Mouse (Mus musculus) forebrain, embryonic 14.5 days (tissue): ENCODE results near the gene Hspa5. TPM values are rescaled to one million over a fixed set of nuclear protein-coding genes. Genes with fewer than 3 reads are reported as not detected.
"Not testable (repeated sequence)": the region's sequence is repeated elsewhere in the genome, so short reads cannot be mapped to it uniquely, and the experiment has no call there.

Source experiments
- ATAC-seq: fragments of 200-750 bp; cut with Nextera tagmentation; 2 replicates; pipeline ENCODE4 v1.8.0; 2017; ENCODE audit warnings: mild to moderate bottlenecking, moderate library complexity
- DNase-seq: peaks from one replicate; pipeline ENCODE4 v3.0.0-alpha.2; 2015; ENCODE audit warnings: low spot score
- H3K27ac ChIP-seq: fragments of 300-500 bp; sonication (generic); 2 replicates; pipeline ENCODE4 v1.5.1; 2014; ENCODE audit warnings: low read depth, mild to moderate bottlenecking, control low read depth, low read length, moderate library complexity
- H3K27me3 ChIP-seq: fragments of 300-500 bp; sonication (generic); replicated peaks from 2 replicates; pipeline ENCODE4 v1.6.1; 2014; ENCODE audit warnings: low read length, control low read depth, mixed read lengths; ENCODE audit not compliant: control insufficient read depth, insufficient read depth
- H3K36me3 ChIP-seq: fragments of 300-500 bp; sonication (generic); 2 replicates; pipeline ENCODE4 v1.6.1; 2014; ENCODE audit warnings: low read length, control low read depth; ENCODE audit not compliant: control insufficient read depth, insufficient read depth
- H3K4me1 ChIP-seq: fragments of 300-500 bp; sonication (generic); 2 replicates; pipeline ENCODE4 v1.6.1; 2014; ENCODE audit warnings: antibody characterized with exemption, low read length, control low read depth; ENCODE audit not compliant: control insufficient read depth, insufficient read depth
- H3K4me2 ChIP-seq: fragments of 300-500 bp; sonication (generic); 2 replicates; pipeline ENCODE4 v1.6.1; 2014; ENCODE audit warnings: mild to moderate bottlenecking, control low read depth, low read length
- H3K4me3 ChIP-seq: fragments of 300-500 bp; sonication (generic); 2 replicates; pipeline ENCODE4 v1.5.1; 2014; ENCODE audit warnings: low read depth, low read length, control low read depth
- H3K9ac ChIP-seq: fragments of 300-500 bp; sonication (generic); 2 replicates; pipeline ENCODE4 v1.6.1; 2014; ENCODE audit warnings: mild to moderate bottlenecking, low read length, control low read depth, moderate library complexity
- H3K9me3 ChIP-seq: fragments of 300-500 bp; sonication (generic); replicated peaks from 2 replicates; pipeline ENCODE4 v1.6.1; 2016; ENCODE audit warnings: low read length, control low read depth, mixed read lengths; ENCODE audit not compliant: control insufficient read depth
- WGBS: fragments of 180-500 bp; shearing (Covaris S2); extraction: QIAGEN DNeasy Blood & Tissue Kit; methylation state at CpG from one replicate; pipeline ENCODE4 v1.1.7; 2014; 5-methylcytosine and 5-hydroxymethylcytosine counted together
- polyA plus RNA-seq: library from polyadenylated mRNA; unstranded; fragments of >200 nt; fragmentation: Nextera tagmentation; extraction: Ambion mirVana; gene quantifications from 2 replicates; pipeline ENCODE4 v1.2.1, GENCODE M21; 2014

Gene Hspa5
- polyA plus RNA-seq, 1 experiment from 2014 or later = 384 TPM

GRCm38 (mm10) chr2:34801516-34802482, 30.0 kb downstream of the Hspa5 start:
- H3K36me3 ChIP-seq = peaks cover 19% of the 10 kb centered on the region
- H3K27me3 ChIP-seq = no peaks in the 10 kb centered on the region
- ATAC-seq (peak; percentile 97), DNase-seq (peak; percentile 100)
- WGBS = 6% methylated on average over 39 of the region's 39 CpGs
- H3K27ac ChIP-seq = peak overlapping the region; percentile 83
- peaks cover 8% of the 10 kb centered on the region; the same call in 1 of the 2 replicates for H3K4me1 ChIP-seq
- H3K9me3 ChIP-seq = no peaks in the 10 kb centered on the region
- peak overlapping the region; percentile 79 for H3K9ac ChIP-seq
- H3K4me2 ChIP-seq = peak overlapping the region; percentile 29; the same call in 1 of the 2 replicates
- H3K4me3 ChIP-seq = peak overlapping the region; percentile 65

GRCm38 (mm10) chr2:34802565-34803245, 30.9 kb downstream of the Hspa5 start:
- Histone ChIP-seq H3K9ac (peak overlapping the region; percentile 79), H3K4me2 (peak overlapping the region; percentile 80), H3K27ac (peak overlapping the region; percentile 83), H3K36me3 (peaks cover 24% of the 10 kb centered on the region), H3K4me3 (peak overlapping the region; percentile 65)
- H3K9me3 ChIP-seq, H3K27me3 ChIP-seq, H3K4me1 ChIP-seq: not testable (repeated sequence)
- under 1% methylated on average over 26 of the region's 32 CpGs for WGBS
- ATAC-seq = peak; percentile 59
- DNase-seq = peak; percentile 16

GRCm38 (mm10) chr2:34803746-34804145, 32.0 kb downstream of the Hspa5 start:
- 71% methylated on average over 3 of the region's 3 CpGs for WGBS
- H3K4me3 ChIP-seq = no peak overlapping the region

GRCm38 (mm10) chr2:34804172-34804571, 32.4 kb downstream of the Hspa5 start:
- ATAC-seq (no peak), DNase-seq (no peak)
- WGBS = 98% methylated on average over 2 of the region's 2 CpGs
- H3K4me1 ChIP-seq = peaks cover 8% of the 10 kb centered on the region; the same call in 1 of the 2 replicates
- no peak overlapping the region for H3K9ac ChIP-seq
- H3K4me2 ChIP-seq = no peak overlapping the region
- H3K36me3 ChIP-seq = peaks cover 37% of the 10 kb centered on the region
- H3K4me3 ChIP-seq = no peak overlapping the region
- no peaks in the 10 kb centered on the region for H3K9me3 ChIP-seq
- H3K27me3 ChIP-seq = no peaks in the 10 kb centered on the region
- no peak overlapping the region for H3K27ac ChIP-seq

More at GRCm38 (mm10) chr2:34803746-34804145, 32.0 kb downstream of the Hspa5 start:
- ATAC-seq (no peak), DNase-seq (no peak)
- no peaks in the 10 kb centered on the region for H3K9me3 ChIP-seq
- H3K27me3 ChIP-seq = no peaks in the 10 kb centered on the region
- H3K4me1 ChIP-seq = peaks cover 8% of the 10 kb centered on the region; the same call in 1 of the 2 replicates
- H3K36me3 ChIP-seq = peaks cover 33% of the 10 kb centered on the region
- no peak overlapping the region for H3K27ac ChIP-seq
- peak overlapping the region; percentile 37 for H3K4me2 ChIP-seq
- H3K9ac ChIP-seq = no peak overlapping the region

- H3K4me2 ChIP-seq = no peak overlapping the region
- no peak overlapping the region for H3K27ac ChIP-seq
- no peaks in the 10 kb centered on the region for H3K27me3 ChIP-seq
- ATAC-seq (no peak), DNase-seq (no peak)
- no peak overlapping the region for H3K9ac ChIP-seq
- no peak overlapping the region for H3K4me3 ChIP-seq
- H3K4me1 ChIP-seq = peaks cover 8% of the 10 kb centered on the region; the same call in 1 of the 2 replicates
- peaks cover 40% of the 10 kb centered on the region for H3K36me3 ChIP-seq
- 78% methylated on average over 1 of the region's 1 CpGs for WGBS
- no peaks in the 10 kb centered on the region for H3K9me3 ChIP-seq
Observed at GRCm38 (mm10) chr2:34804815-34805214, 33.0 kb downstream of the Hspa5 start.

- Histone ChIP-seq H3K36me3 (peaks cover 45% of the 10 kb centered on the region), H3K4me1 (peaks cover 5% of the 10 kb centered on the region; the same call in 1 of the 2 replicates), H3K9me3 (no peaks in the 10 kb centered on the region), H3K4me3 (no peak overlapping the region), H3K27me3 (no peaks in the 10 kb centered on the region), H3K9ac (no peak overlapping the region), H3K27ac (no peak overlapping the region), H3K4me2 (no peak overlapping the region)
- no peak for ATAC-seq
- WGBS = 94% methylated on average over 10 of the region's 10 CpGs
- DNase-seq = no peak
Observed at GRCm38 (mm10) chr2:34805364-34805950, 33.7 kb downstream of the Hspa5 start.

GRCm38 (mm10) chr2:34808057-34808456, 36.3 kb downstream of the Hspa5 start:
- Histone ChIP-seq H3K27me3 (no peaks in the 10 kb centered on the region), H3K9me3 (no peaks in the 10 kb centered on the region), H3K4me3 (no peak overlapping the region), H3K4me1 (peaks cover 5% of the 10 kb centered on the region; the same call in 1 of the 2 replicates), H3K36me3 (peaks cover 70% of the 10 kb centered on the region), H3K27ac (no peak overlapping the region), H3K9ac (no peak overlapping the region), H3K4me2 (no peak overlapping the region)
- WGBS = 90% methylated on average over 2 of the region's 2 CpGs
- ATAC-seq (no peak), DNase-seq (no peak)

- H3K27ac ChIP-seq = no peak overlapping the region
- no peak overlapping the region for H3K9ac ChIP-seq
- H3K4me3 ChIP-seq = no peak overlapping the region
- no peak for DNase-seq
- no peaks in the 10 kb centered on the region for H3K9me3 ChIP-seq
- no peaks in the 10 kb centered on the region for H3K27me3 ChIP-seq
- no peaks in the 10 kb centered on the region for H3K4me1 ChIP-seq
- H3K4me2 ChIP-seq = no peak overlapping the region
- no peak for ATAC-seq
- H3K36me3 ChIP-seq = peaks cover 81% of the 10 kb centered on the region
- 100% methylated on average over 1 of the region's 1 CpGs for WGBS
Observed at GRCm38 (mm10) chr2:34809568-34809967, 37.8 kb downstream of the Hspa5 start.
